Mouse (Mus musculus) intestine, postnatal 0 days (tissue): Measurements from ENCODE around the gene Vps11. TPM values are rescaled to one million over a fixed set of nuclear protein-coding genes. Genes with fewer than 3 reads are reported as not detected.
"Not testable (repeated sequence)": the region's sequence is repeated elsewhere in the genome, so short reads cannot be mapped to it uniquely, and the experiment has no call there.

ENCODE experiments used
- ATAC-seq: fragments of 200-750 bp; cut with Nextera tagmentation; 2 replicates; pipeline ENCODE4 v1.8.0; 2017; ENCODE audit warnings: mild to moderate bottlenecking, moderate TSS enrichment, moderate library complexity
- H3K27ac ChIP-seq: fragments of 300-500 bp; sonication (generic); 2 replicates; pipeline ENCODE4 v1.5.1; 2014; ENCODE audit warnings: mild to moderate bottlenecking, low read depth, low read length, moderate library complexity
- H3K27me3 ChIP-seq: fragments of 300-500 bp; sonication (generic); replicated peaks from 2 replicates; pipeline ENCODE4 v1.6.1; 2014; ENCODE audit warnings: low read length, mixed read lengths; ENCODE audit not compliant: control insufficient read depth, insufficient read depth
- H3K36me3 ChIP-seq: fragments of 300-500 bp; sonication (generic); 2 replicates; pipeline ENCODE4 v1.6.1; 2014; ENCODE audit warnings: mild to moderate bottlenecking, moderate library complexity; ENCODE audit not compliant: control insufficient read depth, insufficient read depth
- H3K4me1 ChIP-seq: fragments of 300-500 bp; sonication (generic); replicated peaks from 2 replicates; pipeline ENCODE4 v1.6.1; 2014; ENCODE audit warnings: antibody characterized with exemption, low read length, mixed read lengths; ENCODE audit not compliant: control insufficient read depth, insufficient read depth
- H3K4me2 ChIP-seq: fragments of 300-500 bp; sonication (generic); replicated peaks from 2 replicates; pipeline ENCODE4 v1.6.1; 2014; ENCODE audit warnings: low read depth, mild to moderate bottlenecking, moderate library complexity
- H3K4me3 ChIP-seq: fragments of 300-500 bp; sonication (generic); 2 replicates; pipeline ENCODE4 v1.5.1; 2014; ENCODE audit warnings: low read depth, low read length
- H3K9ac ChIP-seq: fragments of 300-500 bp; sonication (generic); 2 replicates; pipeline ENCODE4 v1.6.1; 2014; ENCODE audit warnings: mild to moderate bottlenecking, low read depth, low read length
- H3K9me3 ChIP-seq: fragments of 300-500 bp; sonication (generic); 2 replicates; pipeline ENCODE4 v1.6.1; 2016; ENCODE audit warnings: mixed run types; ENCODE audit not compliant: control insufficient read depth
- CTCF ChIP-seq: sonication (generic); IDR thresholded peaks from 2 replicates; pipeline ENCODE4 v1.5.1; 2016; ENCODE audit warnings: low read depth, mild to moderate bottlenecking, control low read depth, antibody characterized with exemption, moderate library complexity
- WGBS: fragments of 180-500 bp; shearing (Covaris S2); extraction: QIAGEN DNeasy Blood & Tissue Kit; methylation state at CpG from one replicate; pipeline ENCODE4 v1.1.7; 2014; 5-methylcytosine and 5-hydroxymethylcytosine counted together
- polyA plus RNA-seq: library from polyadenylated mRNA; unstranded; fragments of >200 nt; fragmentation: Nextera tagmentation; extraction: Ambion mirVana; gene quantifications from 2 replicates; pipeline ENCODE4 v1.2.1, GENCODE M21; 2015

Vps11 gene
- polyA plus RNA-seq: 27.2 and 27.4 TPM in 2 replicates

DNA sequence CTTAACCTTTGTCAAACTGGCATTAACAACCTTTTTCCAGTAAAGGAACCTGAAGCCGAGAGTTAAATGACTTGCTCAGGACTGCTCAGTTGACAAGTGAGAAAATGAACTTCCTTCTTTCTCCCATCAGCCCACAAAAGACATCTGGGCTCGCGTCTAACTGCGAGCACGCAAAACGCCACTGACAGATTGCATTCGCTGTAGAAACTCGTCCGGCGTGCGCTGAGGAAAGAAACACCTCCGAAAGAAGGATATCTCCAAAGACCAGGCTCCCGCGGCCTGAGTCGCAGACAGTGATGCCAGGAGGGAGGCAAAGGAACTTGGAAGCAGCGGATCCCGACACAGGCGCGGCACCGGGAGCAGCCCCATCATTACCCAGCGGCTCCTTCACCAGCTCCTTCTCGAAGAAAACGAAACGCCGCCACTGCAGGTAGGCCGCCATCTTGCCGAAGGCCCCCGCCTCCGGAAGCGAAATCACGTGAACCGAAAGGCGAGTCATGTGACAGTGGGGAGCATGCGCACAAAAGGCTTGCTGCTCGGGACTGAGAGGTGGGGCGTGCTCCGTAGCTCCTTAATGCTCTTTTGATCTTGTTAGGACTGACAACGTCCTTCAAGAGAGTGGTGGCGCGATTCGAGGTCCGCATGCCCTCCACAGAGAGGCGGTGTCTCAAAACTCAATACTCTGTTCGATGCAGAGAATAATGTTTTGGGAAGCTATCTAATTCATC lies at the start of gene Vps11:
TSS of gene Vps11 (minus strand) at position 481 of the 728 bp plus-strand sequence.
- H3K9ac ChIP-seq: peak within 1 kb of the TSS; percentile 88
- peak; percentile 36; the same call in 1 of the 2 replicates for TF ChIP-seq CTCF
- H3K4me2 ChIP-seq: peak within 1 kb of the TSS; percentile 75
- no peaks in the 10 kb centered on the region for H3K4me1 ChIP-seq
- WGBS: under 1% methylated on average over 44 of the region's 44 CpGs
- peaks cover 26% of the 10 kb centered on the region for H3K36me3 ChIP-seq
- peak within 1 kb of the TSS; percentile 94 for H3K4me3 ChIP-seq
- peak; percentile 88 for ATAC-seq
- H3K9me3 ChIP-seq: no peaks in the 10 kb centered on the region
- no peaks in the 10 kb centered on the region for H3K27me3 ChIP-seq
- H3K27ac ChIP-seq: peak within 1 kb of the TSS; percentile 83

GRCm38 (mm10) chr9:44410647-44411336 lies 49.3 kb upstream of the Vps11 start:
- no peaks in the 10 kb centered on the region for H3K9me3 ChIP-seq
- H3K27ac ChIP-seq: no peak overlapping the region
- H3K9ac ChIP-seq: no peak overlapping the region
- no peak for TF ChIP-seq CTCF
- no peak for ATAC-seq
- no peaks in the 10 kb centered on the region for H3K27me3 ChIP-seq
- peaks cover 40% of the 10 kb centered on the region for H3K36me3 ChIP-seq
- WGBS: 66% methylated on average over 2 of the region's 2 CpGs
- no peak overlapping the region for H3K4me2 ChIP-seq
- no peak overlapping the region for H3K4me3 ChIP-seq
- H3K4me1 ChIP-seq: no peaks in the 10 kb centered on the region

DNA sequence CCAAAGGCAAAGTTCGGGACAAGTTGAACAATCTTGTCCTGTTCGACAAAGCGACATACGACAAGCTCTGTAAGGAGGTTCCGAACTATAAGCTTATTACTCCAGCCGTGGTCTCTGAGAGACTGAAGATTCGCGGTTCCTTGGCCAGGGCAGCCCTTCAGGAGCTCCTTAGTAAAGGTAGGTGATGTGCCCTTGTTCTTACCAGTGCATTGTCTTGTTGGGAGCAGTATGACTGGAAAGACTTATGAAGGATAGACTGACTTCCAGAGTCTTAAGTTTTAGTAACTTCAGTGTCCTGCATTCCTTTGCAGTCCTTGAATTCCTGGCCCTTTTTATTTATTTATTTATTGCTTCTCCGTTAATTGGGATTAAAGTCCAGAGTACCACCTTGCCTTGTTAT lies 47.2 kb upstream of the Vps11 start:
- Histone ChIP-seq H3K36me3 (peaks cover 52% of the 10 kb centered on the region), H3K4me3 (peak overlapping the region; percentile 87; the same call in 1 of the 2 replicates), H3K4me2 (peak overlapping the region; percentile 67), H3K9ac (peak overlapping the region; percentile 71; the same call in 1 of the 2 replicates)
- H3K27ac ChIP-seq, H3K27me3 ChIP-seq, H3K9me3 ChIP-seq, H3K4me1 ChIP-seq, ATAC-seq: not testable (repeated sequence)
- WGBS: 73% methylated on average over 9 of the region's 9 CpGs

DNA sequence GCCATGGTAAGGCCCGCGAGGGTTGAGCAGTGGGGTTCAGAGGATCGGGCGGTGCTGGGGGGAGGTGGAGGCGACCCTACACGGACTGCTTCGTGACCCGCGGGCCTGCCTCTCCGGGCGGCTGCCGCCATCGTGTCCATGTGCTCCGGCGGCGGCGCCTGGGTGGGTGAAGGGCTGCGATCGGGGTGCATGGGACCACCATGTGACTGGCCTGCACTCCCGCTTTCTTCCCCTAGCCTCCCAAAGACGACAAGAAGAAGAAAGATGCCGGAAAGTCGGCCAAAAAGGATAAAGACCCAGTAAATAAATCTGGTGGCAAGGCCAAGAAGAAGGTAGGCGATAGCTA lies 46.3 kb upstream of the Vps11 start:
- H3K27ac ChIP-seq: peak overlapping the region; percentile 85
- no peak for TF ChIP-seq CTCF
- WGBS: under 1% methylated on average over 24 of the region's 24 CpGs
- no peaks in the 10 kb centered on the region for H3K4me1 ChIP-seq
- no peaks in the 10 kb centered on the region for H3K9me3 ChIP-seq
- H3K27me3 ChIP-seq: no peaks in the 10 kb centered on the region
- peaks cover 55% of the 10 kb centered on the region for H3K36me3 ChIP-seq
- H3K4me3 ChIP-seq: peak overlapping the region; percentile 87
- ATAC-seq: no peak
- peak overlapping the region; percentile 67 for H3K4me2 ChIP-seq
- H3K9ac ChIP-seq: peak overlapping the region; percentile 71

GRCm38 (mm10) chr9:44406906-44407751 lies 45.7 kb upstream of the Vps11 start, which contains the start of the genes Rps25 and Trappc4:
Gene Rps25 (plus strand): TSS chr9:44407139.
Gene Trappc4 (minus strand): TSS chr9:44407600.
- ATAC-seq: peak; percentile 91
- no peaks in the 10 kb centered on the region for H3K4me1 ChIP-seq
- peaks cover 55% of the 10 kb centered on the region for H3K36me3 ChIP-seq
- WGBS: under 1% methylated on average over 51 of the region's 51 CpGs
- H3K9ac ChIP-seq: peak within 1 kb of the TSS; percentile 71
- H3K4me2 ChIP-seq: peak within 1 kb of the TSS; percentile 67
- H3K4me3 ChIP-seq: peak within 1 kb of the TSS; percentile 87
- no peak; the same call in 1 of the 2 replicates for TF ChIP-seq CTCF
- no peaks in the 10 kb centered on the region for H3K27me3 ChIP-seq
- peak within 1 kb of the TSS; percentile 85 for H3K27ac ChIP-seq
- H3K9me3 ChIP-seq: no peaks in the 10 kb centered on the region
